Mouse (Mus musculus) bone marrow, adult 2 months (tissue): ENCODE data around the gene Cnpy3.

Experiments
- CTCF ChIP-seq: fragments of 200-500 bp; IDR thresholded peaks from 2 replicates; pipeline ENCODE4 v1.5.1; 2011; ENCODE audit warnings: low read length, control low read depth; ENCODE audit not compliant: control insufficient read depth, insufficient read depth
- POLR2A ChIP-seq: fragments of 200-500 bp; IDR thresholded peaks from 2 replicates; pipeline ENCODE4 v1.6.1; 2011; ENCODE audit warnings: low read depth, mild to moderate bottlenecking, control low read depth, low read length, borderline replicate concordance; ENCODE audit not compliant: control insufficient read depth

GRCm38 (mm10) chr17:46706375-46707089 is 45.5 kb downstream of the Cnpy3 start:
- TF ChIP-seq POLR2A = no peak
- TF ChIP-seq CTCF = no peak
